Mouse (Mus musculus) forelimb bud, embryonic 11.5 days (tissue): ENCODE results near the gene Arfgap3.

Experiments
- DNase-seq: peaks from one replicate; pipeline ENCODE4 v3.0.0-alpha.2; 2012; ENCODE audit warnings: low read depth, low spot score

The Arfgap3 gene

GRCm38 (mm10) chr15:83254372-83255070 lies 95.5 kb downstream of the Arfgap3 start:
- DNase-seq = no peak

GRCm38 (mm10) chr15:83252060-83252459 lies 98.0 kb downstream of the Arfgap3 start:
- DNase-seq = no peak

GRCm38 (mm10) chr15:83251176-83252004 lies 98.7 kb downstream of the Arfgap3 start, which contains the start of gene A4galt:
A4galt (minus strand) TSS chr15:83251774.
- no peak for DNase-seq

- no peak for DNase-seq
These were observed 99.3 kb downstream of the Arfgap3 start for GRCm38 (mm10) chr15:83250651-83251175.
